Mouse (Mus musculus): ENCODE data around the gene Ptar1. TPM values are rescaled to one million over a fixed set of nuclear protein-coding genes. Genes with fewer than 3 reads are reported as not detected.

Gene Ptar1
- total and polyA plus RNA-seq, 3 experiments, result 5.6 to 10.4 (median 7.1) TPM

GRCm38 (mm10) chr19:23643819-23644218, 43.4 kb upstream of the Ptar1 start:
- dilution Hi-C loops (cut with MboI; ENCODE audit: extremely low pct_ligation_motif_present, extremely low pct_unique_long_range_greater_than_20kb, low sequenced_read_pairs) (no loop called here), in situ Hi-C loops (cut with MboI; ENCODE audit: low pct_ligation_motif_present, low pct_unique_long_range_greater_than_20kb, low sequenced_read_pairs) (no loop called here)
- no peaks in the 10 kb centered on the region for H3K4me1 ChIP-seq (ENCODE audit: control insufficient read depth in 1 of 2, insufficient read depth in 2 of 2)
- no peak for TF ChIP-seq MXI1 (IDR thresholded peaks at IDR 0.05; ENCODE audit: low read depth, low read length)
- no peaks in the 10 kb centered on the region for H3K27me3 ChIP-seq (replicated peaks)
- H3K27ac ChIP-seq (ENCODE audit: insufficient read depth, low read depth), result no peak overlapping the region
- H3K36me3 ChIP-seq (replicated peaks in 1 of 2; ENCODE audit: control insufficient read depth in 1 of 2, insufficient read depth in 1 of 2, low read length in 1 of 2), result no peaks in the 10 kb centered on the region
- H3K4me3 ChIP-seq (replicated peaks in 1 of 3; ENCODE audit: low read depth in 2 of 3, low read length in 2 of 3, poor library complexity in 1 of 3), result no peak overlapping the region
- H3K9me3 ChIP-seq (replicated peaks; ENCODE audit: low read length), result no peaks in the 10 kb centered on the region
- no peak overlapping the region for H3K4me2 ChIP-seq (ENCODE audit: insufficient read depth, low read depth, poor library complexity, severe bottlenecking)
- H3K9ac ChIP-seq (ENCODE audit: insufficient read depth, low read depth), result no peak overlapping the region
- no peak for DNase-seq (ENCODE audit: extremely low read depth)
- no peaks in the 10 kb centered on the region for H3K79me2 ChIP-seq (replicated peaks; ENCODE audit: control insufficient read depth, extremely low read depth, insufficient read depth, poor library complexity, severe bottlenecking)

GRCm38 (mm10) chr19:23645347-23645746, 41.9 kb upstream of the Ptar1 start:
- H3K9me3 ChIP-seq (replicated peaks; ENCODE audit: low read length), result no peaks in the 10 kb centered on the region
- H3K4me3 ChIP-seq (replicated peaks in 1 of 3; ENCODE audit: low read depth in 2 of 3, low read length in 2 of 3, poor library complexity in 1 of 3), result no peak overlapping the region
- no peak overlapping the region for H3K27ac ChIP-seq (ENCODE audit: insufficient read depth, low read depth)
- in situ Hi-C loops (cut with MboI; ENCODE audit: low pct_ligation_motif_present, low pct_unique_long_range_greater_than_20kb, low sequenced_read_pairs), result no loop called here
- no peaks in the 10 kb centered on the region for H3K79me2 ChIP-seq (replicated peaks; ENCODE audit: control insufficient read depth, extremely low read depth, insufficient read depth, poor library complexity, severe bottlenecking)
- H3K27me3 ChIP-seq (replicated peaks), result no peaks in the 10 kb centered on the region
- dilution Hi-C loops (cut with MboI; ENCODE audit: extremely low pct_ligation_motif_present, extremely low pct_unique_long_range_greater_than_20kb, low sequenced_read_pairs), result no loop called here
- no peak overlapping the region for H3K9ac ChIP-seq (ENCODE audit: insufficient read depth, low read depth)
- no peaks in the 10 kb centered on the region for H3K36me3 ChIP-seq (replicated peaks in 1 of 2; ENCODE audit: control insufficient read depth in 1 of 2, insufficient read depth in 1 of 2, low read length in 1 of 2)
- DNase-seq (ENCODE audit: extremely low read depth), result no peak
- no peaks in the 10 kb centered on the region for H3K4me1 ChIP-seq (ENCODE audit: control insufficient read depth in 1 of 2, insufficient read depth in 2 of 2)
- TF ChIP-seq MAZ (IDR thresholded peaks at IDR 0.05; ENCODE audit: low read depth, low read length) (no peak), POLR2AphosphoS2 (IDR thresholded peaks at IDR 0.05; ENCODE audit: low read depth, low read length) (no peak), MAX (IDR thresholded peaks at IDR 0.05; ENCODE audit: low read length) (no peak), KAT2A (IDR thresholded peaks at IDR 0.05; ENCODE audit: insufficient replicate concordance, low read length) (no peak), MEF2A (IDR thresholded peaks at IDR 0.05; ENCODE audit: borderline replicate concordance, low read depth, low read length) (no peak), CHD1 (IDR thresholded peaks at IDR 0.05; ENCODE audit: low read depth, low read length) (no peak), CTCF (conservative IDR thresholded peaks at IDR 0.05 in 1 of 2, IDR thresholded peaks at IDR 0.05 in 1 of 2; ENCODE audit: low read depth in 2 of 2, low read length in 2 of 2) (no peak), PAX5 (IDR thresholded peaks at IDR 0.05; ENCODE audit: low read length) (no peak), MYC (IDR thresholded peaks at IDR 0.05; ENCODE audit: low read depth, low read length) (no peak), ZC3H11A (IDR thresholded peaks at IDR 0.05; ENCODE audit: low read depth, low read length) (no peak), RCOR1 (conservative IDR thresholded peaks at IDR 0.05; ENCODE audit: low read depth, low read length) (no peak)
- no peak overlapping the region for H3K4me2 ChIP-seq (ENCODE audit: insufficient read depth, low read depth, poor library complexity, severe bottlenecking)

GRCm38 (mm10) chr19:23647308-23647707, 39.9 kb upstream of the Ptar1 start:
- H3K9ac ChIP-seq (ENCODE audit: insufficient read depth, low read depth), result no peak overlapping the region
- no peaks in the 10 kb centered on the region for H3K4me1 ChIP-seq (ENCODE audit: control insufficient read depth in 1 of 2, insufficient read depth in 2 of 2)
- H3K36me3 ChIP-seq (replicated peaks in 1 of 2; ENCODE audit: control insufficient read depth in 1 of 2, insufficient read depth in 1 of 2, low read length in 1 of 2), result no peaks in the 10 kb centered on the region
- no peaks in the 10 kb centered on the region for H3K27me3 ChIP-seq (replicated peaks)
- H3K9me3 ChIP-seq (replicated peaks; ENCODE audit: low read length), result no peaks in the 10 kb centered on the region
- H3K4me2 ChIP-seq (ENCODE audit: insufficient read depth, low read depth, poor library complexity, severe bottlenecking), result no peak overlapping the region
- in situ Hi-C loops (cut with MboI; ENCODE audit: low pct_ligation_motif_present, low pct_unique_long_range_greater_than_20kb, low sequenced_read_pairs), result no loop called here
- dilution Hi-C loops (cut with MboI; ENCODE audit: extremely low pct_ligation_motif_present, extremely low pct_unique_long_range_greater_than_20kb, low sequenced_read_pairs), result no loop called here
- DNase-seq (ENCODE audit: extremely low read depth), result no peak
- H3K27ac ChIP-seq (ENCODE audit: insufficient read depth, low read depth), result no peak overlapping the region
- H3K79me2 ChIP-seq (replicated peaks; ENCODE audit: control insufficient read depth, extremely low read depth, insufficient read depth, poor library complexity, severe bottlenecking), result no peaks in the 10 kb centered on the region
- no peak for TF ChIP-seq SIN3A (IDR thresholded peaks at IDR 0.05; ENCODE audit: low read length)
- no peak overlapping the region for H3K4me3 ChIP-seq (replicated peaks in 1 of 3; ENCODE audit: low read depth in 2 of 3, low read length in 2 of 3, poor library complexity in 1 of 3)

All from CH12.LX (cell line).